Mouse (Mus musculus) CD4-positive, CD25-positive, alpha-beta regulatory T cell, adult 4 months (primary cell): ENCODE measurements around the gene Mettl5. TPM values are rescaled to one million over a fixed set of nuclear protein-coding genes. Genes with fewer than 3 reads are reported as not detected.
"Not testable (repeated sequence)": the region's sequence is repeated elsewhere in the genome, so short reads cannot be mapped to it uniquely, and the experiment has no call there.

Experiments
- ATAC-seq: one replicate; pipeline ENCODE4 v1.8.0; 2017
- polyA plus RNA-seq, 2 experiments: library from polyadenylated mRNA; unstranded; fragments of 100-300 nt; shearing (Covaris generic); gene quantifications; one replicate each; pipeline ENCODE4 v1.2.1; 2017

Mettl5 gene
- polyA plus RNA-seq: 10 to 100 TPM; 73.1 to 75.3 TPM

- ATAC-seq: peak; percentile 99
Measured at GRCm38 (mm10) chr2:69885451-69886305, at the start of gene Mettl5. Gene Mettl5 (minus strand): TSS chr2:69885615.

- no peak for ATAC-seq
Measured at GRCm38 (mm10) chr2:69924943-69925342, 39.5 kb upstream of the Mettl5 start.

- no peak for ATAC-seq
Measured at GRCm38 (mm10) chr2:69917301-69917700, 31.9 kb upstream of the Mettl5 start.

- no peak for ATAC-seq
Measured at GRCm38 (mm10) chr2:69912801-69913200, 27.4 kb upstream of the Mettl5 start.

GRCm38 (mm10) chr2:69907394-69907793 lies 22.0 kb upstream of the Mettl5 start:
- ATAC-seq: not testable (repeated sequence)

- no peak for ATAC-seq
Measured at GRCm38 (mm10) chr2:69903541-69903940, 18.1 kb upstream of the Mettl5 start.

GRCm38 (mm10) chr2:69897618-69898575 lies 12.5 kb upstream of the Mettl5 start:
- peak; percentile 63 for ATAC-seq

GRCm38 (mm10) chr2:69897039-69897617 lies 11.7 kb upstream of the Mettl5 start, which contains the start of gene Ubr3:
Gene Ubr3 (plus strand): TSS chr2:69897246.
- ATAC-seq: peak; percentile 95

GRCm38 (mm10) chr2:69896224-69896581 lies 10.8 kb upstream of the Mettl5 start:
- ATAC-seq: no peak

GRCm38 (mm10) chr2:69895502-69896223 lies 10.2 kb upstream of the Mettl5 start:
- no peak for ATAC-seq

GRCm38 (mm10) chr2:69893891-69894290 lies 8.5 kb upstream of the Mettl5 start:
- ATAC-seq: no peak

- ATAC-seq: no peak
Measured at GRCm38 (mm10) chr2:69893145-69893544, 7.7 kb upstream of the Mettl5 start.

GRCm38 (mm10) chr2:69890843-69891242 lies 5.4 kb upstream of the Mettl5 start:
- ATAC-seq: no peak

- ATAC-seq: no peak
Measured at GRCm38 (mm10) chr2:69888957-69889356, 3.5 kb upstream of the Mettl5 start.

GRCm38 (mm10) chr2:69885050-69885449 lies 365 bp downstream of the Mettl5 start:
- ATAC-seq: peak; percentile 3

GRCm38 (mm10) chr2:69884581-69884980 lies 834 bp downstream of the Mettl5 start:
- no peak for ATAC-seq

GRCm38 (mm10) chr2:69883990-69884391 lies 1.4 kb downstream of the Mettl5 start:
- ATAC-seq: no peak

- ATAC-seq: peak; percentile 28
Measured at GRCm38 (mm10) chr2:69862117-69862657, 23.2 kb downstream of the Mettl5 start.

- peak; percentile 84 for ATAC-seq
Measured at GRCm38 (mm10) chr2:69861485-69862091, 23.8 kb downstream of the Mettl5 start, which contains the start of gene Ssb. Gene Ssb (plus strand): TSS chr2:69861562.

- ATAC-seq: peak; percentile 49
Measured at GRCm38 (mm10) chr2:69860972-69861452, 24.4 kb downstream of the Mettl5 start.

GRCm38 (mm10) chr2:69857882-69858281 lies 27.5 kb downstream of the Mettl5 start:
- ATAC-seq: no peak
